Mouse (Mus musculus): Measurements from ENCODE around the gene Ccdc8. TPM values are rescaled to one million over a fixed set of nuclear protein-coding genes. Genes with fewer than 3 reads are reported as not detected.
"Not testable (repeated sequence)": the region's sequence is repeated elsewhere in the genome, so short reads cannot be mapped to it uniquely, and the experiment has no call there.

The Ccdc8 gene
- polyA plus RNA-seq (2017; shearing (Covaris generic)): under 1 TPM in 2 of 3 experiments, not detected in 1; 0.09 to 0.15 TPM

- no peak for ATAC-seq
Observed at GRCm38 (mm10) chr7:16992451-16992807, at the start of gene Ccdc8. Ccdc8 (plus strand) TSS chr7:16992708.

- ATAC-seq: no peak
Observed at GRCm38 (mm10) chr7:16942861-16943260, 49.6 kb upstream of the Ccdc8 start.

GRCm38 (mm10) chr7:16944061-16944807, 48.3 kb upstream of the Ccdc8 start, which contains the start of gene Pnmal2:
Pnmal2 (plus strand) TSS chr7:16944682.
- no peak for ATAC-seq

- ATAC-seq: no peak
Observed at GRCm38 (mm10) chr7:16944808-16945315, 47.6 kb upstream of the Ccdc8 start.

- ATAC-seq: no peak
Observed at GRCm38 (mm10) chr7:16945419-16945818, 47.1 kb upstream of the Ccdc8 start.

- no peak for ATAC-seq
Observed at GRCm38 (mm10) chr7:16946441-16947348, 45.8 kb upstream of the Ccdc8 start.

- ATAC-seq: no peak
Observed at GRCm38 (mm10) chr7:16947349-16947895, 45.1 kb upstream of the Ccdc8 start.

- ATAC-seq: no peak
Observed at GRCm38 (mm10) chr7:16947959-16948361, 44.5 kb upstream of the Ccdc8 start.

GRCm38 (mm10) chr7:16948923-16949458, 43.5 kb upstream of the Ccdc8 start:
- ATAC-seq: no peak

GRCm38 (mm10) chr7:16949908-16950841, 42.3 kb upstream of the Ccdc8 start:
- peak; percentile 69 for ATAC-seq

- ATAC-seq: peak; percentile 91
Observed at GRCm38 (mm10) chr7:16950861-16951635, 41.5 kb upstream of the Ccdc8 start.

- ATAC-seq: not testable (repeated sequence)
Observed at GRCm38 (mm10) chr7:16953776-16954175, 38.7 kb upstream of the Ccdc8 start.

- ATAC-seq: no peak
Observed at GRCm38 (mm10) chr7:16955712-16956111, 36.8 kb upstream of the Ccdc8 start.

- ATAC-seq: no peak
Observed at GRCm38 (mm10) chr7:16956410-16957265, 35.9 kb upstream of the Ccdc8 start.

GRCm38 (mm10) chr7:16959539-16960187, 32.8 kb upstream of the Ccdc8 start, which contains the start of gene Pnmal1:
Pnmal1 (plus strand) TSS chr7:16959679.
- no peak for ATAC-seq

GRCm38 (mm10) chr7:16961678-16962077, 30.8 kb upstream of the Ccdc8 start:
- no peak for ATAC-seq

GRCm38 (mm10) chr7:16968414-16968813, 24.1 kb upstream of the Ccdc8 start:
- ATAC-seq: no peak

GRCm38 (mm10) chr7:16971160-16971559, 21.3 kb upstream of the Ccdc8 start:
- no peak for ATAC-seq

- ATAC-seq: no peak
Observed at GRCm38 (mm10) chr7:16974018-16974417, 18.5 kb upstream of the Ccdc8 start.

Data from inflammation-experienced regulatory T-cells, adult 6 months (primary cell).